Mouse (Mus musculus) spleen, adult 12 weeks (tissue): Measurements from ENCODE around the gene Clybl.

Experiments used
- DNase-seq: peaks from one replicate; pipeline ENCODE4 v3.0.0; 2022; ENCODE audit warnings: low spot score

Gene Clybl

GRCm38 (mm10) chr14:122200247-122200885 is 18.9 kb downstream of the Clybl start:
- no peak for DNase-seq

- DNase-seq, result no peak
Observed at GRCm38 (mm10) chr14:122209177-122209576, 27.7 kb downstream of the Clybl start.

- DNase-seq, result no peak
Observed at GRCm38 (mm10) chr14:122213590-122213989, 32.1 kb downstream of the Clybl start.

GRCm38 (mm10) chr14:122214126-122214525 is 32.6 kb downstream of the Clybl start:
- no peak for DNase-seq

GRCm38 (mm10) chr14:122217221-122217620 is 35.7 kb downstream of the Clybl start:
- no peak for DNase-seq

- no peak for DNase-seq
Observed at GRCm38 (mm10) chr14:122222934-122223374, 41.5 kb downstream of the Clybl start.

GRCm38 (mm10) chr14:122223461-122224102 is 42.1 kb downstream of the Clybl start:
- peak; percentile 34 for DNase-seq

GRCm38 (mm10) chr14:122224103-122224494 is 42.6 kb downstream of the Clybl start:
- no peak for DNase-seq

- no peak for DNase-seq
Observed at GRCm38 (mm10) chr14:122224501-122224928, 43.0 kb downstream of the Clybl start.

GRCm38 (mm10) chr14:122225479-122226132 is 44.1 kb downstream of the Clybl start:
- DNase-seq, result no peak

- DNase-seq, result no peak
Observed at GRCm38 (mm10) chr14:122226133-122226515, 44.6 kb downstream of the Clybl start.

- DNase-seq, result no peak
Observed at GRCm38 (mm10) chr14:122226666-122227453, 45.4 kb downstream of the Clybl start.

- no peak for DNase-seq
Observed at GRCm38 (mm10) chr14:122227454-122227951, 46.0 kb downstream of the Clybl start.

- no peak for DNase-seq
Observed at GRCm38 (mm10) chr14:122228816-122229551, 47.5 kb downstream of the Clybl start.

GRCm38 (mm10) chr14:122229988-122230387 is 48.5 kb downstream of the Clybl start:
- DNase-seq, result no peak

GRCm38 (mm10) chr14:122230621-122231025 is 49.1 kb downstream of the Clybl start:
- DNase-seq, result no peak

GRCm38 (mm10) chr14:122231073-122231472 is 49.6 kb downstream of the Clybl start:
- DNase-seq, result no peak

- no peak for DNase-seq
Observed at GRCm38 (mm10) chr14:122233212-122233714, 51.8 kb downstream of the Clybl start.

GRCm38 (mm10) chr14:122243874-122244273 is 62.4 kb downstream of the Clybl start:
- DNase-seq, result no peak

GRCm38 (mm10) chr14:122246919-122247859 is 65.7 kb downstream of the Clybl start:
- no peak for DNase-seq
